Mouse (Mus musculus) limb, embryonic 12.5 days (tissue): ENCODE data around the gene Tnfrsf25. TPM values are rescaled to one million over a fixed set of nuclear protein-coding genes. Genes with fewer than 3 reads are reported as not detected.

Experiments used
- ATAC-seq: fragments of 200-750 bp; cut with Nextera tagmentation; 2 replicates; pipeline ENCODE4 v1.8.0; 2017; ENCODE audit warnings: low read depth, moderate TSS enrichment; ENCODE audit not compliant: insufficient number of reproducible peaks, insufficient read depth, low FRiP score, low TSS enrichment
- H3K27ac ChIP-seq: fragments of 300-500 bp; sonication (generic); 2 replicates; pipeline ENCODE4 v1.5.1; 2016; ENCODE audit warnings: mild to moderate bottlenecking, moderate library complexity
- H3K27me3 ChIP-seq: fragments of 300-500 bp; sonication (generic); 2 replicates; pipeline ENCODE4 v1.6.1; 2016; ENCODE audit warnings: mild to moderate bottlenecking, moderate library complexity
- H3K36me3 ChIP-seq: fragments of 300-500 bp; sonication (generic); 2 replicates; pipeline ENCODE4 v1.6.1; 2016; ENCODE audit warnings: mild to moderate bottlenecking, moderate library complexity
- H3K4me1 ChIP-seq: fragments of 300-500 bp; sonication (generic); replicated peaks from 2 replicates; pipeline ENCODE4 v1.6.1; 2016
- H3K4me2 ChIP-seq: fragments of 300-500 bp; sonication (generic); 2 replicates; pipeline ENCODE4 v1.6.1; 2016; ENCODE audit warnings: mild to moderate bottlenecking, moderate library complexity
- H3K4me3 ChIP-seq: fragments of 300-500 bp; sonication (generic); replicated peaks from 2 replicates; pipeline ENCODE4 v1.5.1; 2016; ENCODE audit warnings: mild to moderate bottlenecking
- H3K9ac ChIP-seq: fragments of 300-500 bp; sonication (generic); replicated peaks from 2 replicates; pipeline ENCODE4 v1.6.1; 2016; ENCODE audit warnings: mild to moderate bottlenecking, moderate library complexity
- H3K9me3 ChIP-seq: fragments of 300-500 bp; sonication (generic); 2 replicates; pipeline ENCODE4 v1.6.1; 2016; ENCODE audit warnings: mild to moderate bottlenecking, moderate library complexity
- WGBS: fragments of 180-500 bp; shearing (Covaris S2); methylation state at CpG from one replicate; pipeline ENCODE4 v1.1.7; 2016; 5-methylcytosine and 5-hydroxymethylcytosine counted together
- polyA plus RNA-seq: library from polyadenylated mRNA; unstranded; fragments of >200 nt; fragmentation: Nextera tagmentation; extraction: Ambion mirVana; gene quantifications from 2 replicates; pipeline ENCODE4 v1.2.1, GENCODE M21; 2016

Gene Tnfrsf25
- polyA plus RNA-seq, 1 experiment from 2014 or later: 1.9 TPM

DNA sequence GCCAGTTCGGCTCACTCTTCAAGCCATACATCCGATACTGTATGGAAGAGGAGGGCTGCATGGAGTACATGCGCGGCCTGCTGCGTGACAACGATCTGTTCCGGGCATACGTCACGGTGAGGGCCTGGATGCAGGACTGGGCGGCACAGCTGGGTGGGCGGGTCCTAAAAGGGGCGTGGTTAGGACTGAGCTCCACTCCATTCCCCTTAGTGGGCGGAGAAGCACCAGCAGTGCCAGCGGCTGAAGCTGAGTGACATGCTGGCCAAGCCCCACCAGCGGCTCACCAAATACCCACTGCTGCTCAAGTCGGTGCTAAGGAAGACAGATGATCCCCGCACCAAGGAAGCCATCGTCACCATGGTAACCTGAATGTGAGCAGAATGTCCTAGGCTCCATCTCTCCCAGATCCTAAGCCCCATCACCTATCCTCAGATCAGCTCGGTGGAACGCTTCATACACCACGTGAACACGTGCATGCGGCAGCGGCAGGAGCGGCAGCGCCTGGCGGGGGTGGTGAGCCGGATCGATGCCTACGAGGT is 7.7 kb upstream of the Tnfrsf25 start:
- H3K36me3 ChIP-seq: peaks cover 80% of the 10 kb centered on the region
- H3K4me2 ChIP-seq: peak overlapping the region; percentile 70
- H3K9ac ChIP-seq: no peak overlapping the region; the same call in 1 of the 2 replicates
- peak; percentile 92 for ATAC-seq
- H3K27ac ChIP-seq: peak overlapping the region; percentile 72
- H3K4me1 ChIP-seq: peaks cover 20% of the 10 kb centered on the region
- WGBS: 5% methylated on average over 30 of the region's 30 CpGs
- H3K9me3 ChIP-seq: no peaks in the 10 kb centered on the region
- peak overlapping the region; percentile 38 for H3K4me3 ChIP-seq
- peaks cover 16% of the 10 kb centered on the region; the same call in 1 of the 2 replicates for H3K27me3 ChIP-seq

DNA sequence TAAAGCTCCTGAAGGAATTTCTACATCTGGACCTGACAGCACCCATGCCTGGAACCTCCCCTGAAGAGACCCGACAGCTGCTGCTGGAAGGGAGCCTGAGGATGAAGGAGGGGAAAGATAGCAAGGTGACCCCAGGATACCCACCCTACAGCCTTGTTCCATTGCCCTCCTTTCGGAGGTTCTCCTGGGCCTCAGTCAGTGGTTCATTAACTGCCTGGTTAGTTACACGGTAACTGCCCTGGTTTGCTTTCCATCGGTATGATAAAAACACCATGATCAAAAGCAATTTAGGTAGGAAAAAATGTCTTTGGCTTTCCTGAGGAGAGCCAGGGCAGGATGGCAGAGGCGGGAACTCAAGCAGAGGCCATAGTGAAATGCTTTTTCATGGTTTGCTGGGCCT is 7.1 kb upstream of the Tnfrsf25 start:
- H3K4me2 ChIP-seq: peak overlapping the region; percentile 70; the same call in 1 of the 2 replicates

GRCm38 (mm10) chr4:152109509-152109908 is 6.2 kb upstream of the Tnfrsf25 start:
- no peak overlapping the region for H3K9ac ChIP-seq
- no peak overlapping the region for H3K4me2 ChIP-seq
- no peak overlapping the region for H3K4me3 ChIP-seq
- H3K4me1 ChIP-seq: peaks cover 20% of the 10 kb centered on the region
- ATAC-seq: no peak
- no peak overlapping the region for H3K27ac ChIP-seq
- 89% methylated on average over 3 of the region's 3 CpGs for WGBS
- H3K27me3 ChIP-seq: peaks cover 26% of the 10 kb centered on the region
- H3K36me3 ChIP-seq: peaks cover 80% of the 10 kb centered on the region
- no peaks in the 10 kb centered on the region for H3K9me3 ChIP-seq

More for the DNA sequence above, 7.1 kb upstream of the Tnfrsf25 start:
- WGBS: 81% methylated on average over 5 of the region's 5 CpGs
- Histone ChIP-seq H3K36me3 (peaks cover 80% of the 10 kb centered on the region), H3K27me3 (peaks cover 17% of the 10 kb centered on the region), H3K4me3 (no peak overlapping the region), H3K9ac (no peak overlapping the region), H3K9me3 (no peaks in the 10 kb centered on the region), H3K4me1 (peaks cover 20% of the 10 kb centered on the region), H3K27ac (no peak overlapping the region)
- no peak for ATAC-seq

DNA sequence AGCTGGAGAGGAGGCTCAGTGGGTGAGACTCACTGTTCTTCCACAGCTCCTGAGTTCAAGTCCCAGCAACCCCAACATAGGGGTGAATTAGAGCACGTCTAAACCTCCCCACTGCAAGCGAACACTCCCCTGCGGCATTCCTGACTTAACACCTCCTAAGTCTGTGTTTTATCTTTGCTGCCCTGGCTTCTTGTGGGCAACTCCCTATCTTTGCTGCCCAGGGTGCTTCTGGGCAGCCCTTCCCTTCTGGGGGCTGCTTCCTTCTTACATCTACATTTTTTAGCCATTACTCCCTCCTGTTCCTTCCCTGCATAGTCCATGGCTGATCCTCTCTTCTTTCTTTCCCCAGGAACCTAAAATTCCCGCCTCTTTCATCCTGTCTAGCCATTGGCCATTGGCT is 5.0 kb upstream of the Tnfrsf25 start:
- no peak overlapping the region for H3K4me3 ChIP-seq
- no peak overlapping the region for H3K27ac ChIP-seq
- no peak for ATAC-seq
- H3K4me2 ChIP-seq: no peak overlapping the region
- peaks cover 37% of the 10 kb centered on the region for H3K27me3 ChIP-seq
- WGBS: 80% methylated on average over 4 of the region's 4 CpGs
- no peak overlapping the region for H3K9ac ChIP-seq
- peaks cover 25% of the 10 kb centered on the region for H3K4me1 ChIP-seq
- no peaks in the 10 kb centered on the region for H3K9me3 ChIP-seq
- H3K36me3 ChIP-seq: peaks cover 82% of the 10 kb centered on the region

DNA sequence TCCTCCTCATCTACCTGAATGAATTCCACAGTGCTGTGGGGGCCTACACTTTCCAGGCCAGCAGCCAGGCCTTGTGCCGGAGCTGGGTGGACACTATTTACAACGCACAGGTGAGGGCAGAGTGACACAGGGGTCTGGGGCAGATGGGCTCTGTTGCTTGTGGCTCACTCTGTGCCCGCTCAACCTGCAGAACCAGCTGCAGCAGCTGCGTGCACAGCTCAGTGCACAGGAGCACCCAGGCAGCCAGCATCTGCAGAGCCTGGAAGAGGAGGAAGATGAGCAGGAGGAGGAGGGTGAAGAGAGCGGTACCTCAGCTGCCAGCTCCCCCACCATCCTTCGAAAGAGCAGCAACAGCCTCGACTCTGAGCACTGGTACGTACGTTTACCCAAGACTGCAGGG is 3.4 kb upstream of the Tnfrsf25 start:
- Histone ChIP-seq H3K9ac (no peak overlapping the region), H3K27me3 (peaks cover 53% of the 10 kb centered on the region), H3K9me3 (no peaks in the 10 kb centered on the region), H3K27ac (no peak overlapping the region), H3K4me3 (no peak overlapping the region), H3K4me2 (no peak overlapping the region), H3K36me3 (peaks cover 68% of the 10 kb centered on the region), H3K4me1 (peaks cover 31% of the 10 kb centered on the region)
- WGBS: 88% methylated on average over 9 of the region's 9 CpGs
- no peak for ATAC-seq

DNA sequence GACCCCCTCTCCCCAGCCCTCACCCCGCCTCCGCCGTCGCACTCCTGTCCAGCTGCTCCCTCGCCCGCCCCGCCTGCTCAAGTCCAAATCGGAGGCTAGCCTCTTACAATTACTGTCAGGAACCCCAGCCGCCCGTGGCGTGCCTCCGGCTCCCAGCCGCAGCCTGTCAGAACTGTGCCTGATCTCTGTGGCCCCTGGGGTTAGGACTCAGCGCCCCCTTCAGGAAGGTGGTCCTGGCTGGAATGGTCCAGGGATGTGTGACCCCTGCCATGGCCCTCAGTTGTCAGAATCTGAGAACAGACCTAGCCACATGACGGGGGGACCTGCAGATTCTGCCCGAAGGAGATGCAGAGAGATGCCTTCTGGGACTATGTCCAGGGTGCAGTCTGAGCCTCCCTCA is 1.7 kb upstream of the Tnfrsf25 start:
- no peak overlapping the region for H3K27ac ChIP-seq
- ATAC-seq: no peak
- H3K27me3 ChIP-seq: peaks cover 55% of the 10 kb centered on the region
- H3K9me3 ChIP-seq: no peaks in the 10 kb centered on the region
- no peak overlapping the region for H3K9ac ChIP-seq
- H3K4me2 ChIP-seq: no peak overlapping the region
- WGBS: 66% methylated on average over 16 of the region's 16 CpGs
- H3K36me3 ChIP-seq: peaks cover 62% of the 10 kb centered on the region
- H3K4me1 ChIP-seq: peaks cover 17% of the 10 kb centered on the region
- no peak overlapping the region for H3K4me3 ChIP-seq

GRCm38 (mm10) chr4:152117538-152117937 is 1.8 kb downstream of the Tnfrsf25 start:
- H3K9me3 ChIP-seq: no peaks in the 10 kb centered on the region
- H3K4me3 ChIP-seq: no peak overlapping the region
- H3K4me2 ChIP-seq: no peak overlapping the region
- H3K27me3 ChIP-seq: peaks cover 90% of the 10 kb centered on the region
- H3K9ac ChIP-seq: no peak overlapping the region
- 73% methylated on average over 9 of the region's 9 CpGs for WGBS
- peaks cover 37% of the 10 kb centered on the region for H3K4me1 ChIP-seq
- H3K36me3 ChIP-seq: peaks cover 31% of the 10 kb centered on the region
- no peak for ATAC-seq
- no peak overlapping the region for H3K27ac ChIP-seq

GRCm38 (mm10) chr4:152119396-152120292 is 3.9 kb downstream of the Tnfrsf25 start:
- Histone ChIP-seq H3K4me2 (peak overlapping the region; percentile 44), H3K27ac (no peak overlapping the region), H3K36me3 (peaks cover 10% of the 10 kb centered on the region), H3K4me3 (peak overlapping the region; percentile 19), H3K27me3 (peaks cover 100% of the 10 kb centered on the region), H3K9me3 (no peaks in the 10 kb centered on the region), H3K9ac (no peak overlapping the region; the same call in 1 of the 2 replicates), H3K4me1 (peaks cover 37% of the 10 kb centered on the region)
- 2% methylated on average over 39 of the region's 39 CpGs for WGBS
- no peak for ATAC-seq

DNA sequence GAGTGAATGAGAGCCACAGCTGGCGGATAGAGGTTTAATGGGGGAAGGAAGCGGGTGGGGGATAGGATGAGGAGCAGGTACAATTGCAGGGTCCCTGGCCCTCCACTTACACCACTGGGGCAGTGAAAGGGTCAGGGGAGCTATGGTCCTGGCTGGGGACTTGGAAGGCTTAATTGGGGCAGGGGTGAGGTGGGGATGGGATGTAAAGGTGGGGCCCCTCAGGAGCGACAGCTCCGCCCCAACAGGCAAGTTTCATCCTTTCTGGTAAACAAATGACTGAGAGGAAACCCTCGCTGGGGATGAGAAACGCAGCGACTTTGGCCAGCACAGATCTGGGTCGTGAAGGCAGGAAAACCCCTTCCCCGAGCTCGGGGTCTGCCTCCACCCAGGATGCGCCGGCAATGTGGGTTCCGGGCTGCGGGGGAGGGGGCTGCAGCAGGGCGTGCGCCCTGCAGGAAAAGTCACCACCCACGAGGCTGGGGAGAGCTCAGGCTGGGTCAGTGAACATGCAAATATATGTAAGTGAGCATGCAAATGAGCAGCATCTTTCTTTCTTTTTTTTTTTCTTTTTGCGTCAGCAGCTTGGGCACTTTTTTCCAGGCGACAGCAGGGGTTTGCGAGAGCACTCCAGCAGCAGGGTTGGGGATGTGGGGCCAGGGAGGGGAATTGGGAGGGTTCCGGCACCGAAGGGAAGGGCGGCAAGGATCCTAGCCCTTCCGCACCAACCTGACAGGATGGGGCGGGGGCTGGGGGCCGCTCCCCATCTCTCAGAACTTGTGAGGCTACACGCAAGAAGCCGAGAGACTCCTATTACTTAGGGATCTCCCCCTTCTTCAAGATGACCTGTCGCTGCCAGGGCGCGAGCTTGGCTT is 4.8 kb downstream of the Tnfrsf25 start:
- no peak overlapping the region for H3K9ac ChIP-seq

GRCm38 (mm10) chr4:152121183-152121505 is 5.4 kb downstream of the Tnfrsf25 start:
- 2% methylated on average over 12 of the region's 12 CpGs for WGBS
- Histone ChIP-seq H3K9ac (no peak overlapping the region), H3K27me3 (peaks cover 100% of the 10 kb centered on the region), H3K36me3 (0 out of 2 replicates have a peak, but pooled peaks cover 3% of the 10 kb centered on the region), H3K27ac (no peak overlapping the region), H3K4me1 (peaks cover 38% of the 10 kb centered on the region), H3K4me2 (peak overlapping the region; percentile 44), H3K4me3 (peak overlapping the region; percentile 19), H3K9me3 (no peaks in the 10 kb centered on the region)
- ATAC-seq: no peak

More for the DNA sequence above, 4.8 kb downstream of the Tnfrsf25 start:
- Histone ChIP-seq H3K27me3 (peaks cover 100% of the 10 kb centered on the region), H3K27ac (no peak overlapping the region), H3K4me2 (peak overlapping the region; percentile 44), H3K36me3 (peaks cover 3% of the 10 kb centered on the region; the same call in 1 of the 2 replicates), H3K4me3 (peak overlapping the region; percentile 19), H3K9me3 (no peaks in the 10 kb centered on the region), H3K4me1 (peaks cover 38% of the 10 kb centered on the region)
- WGBS: 1% methylated on average over 31 of the region's 31 CpGs
- no peak for ATAC-seq
